Mouse (Mus musculus) CD4-positive, CD25-positive, alpha-beta regulatory T cell, adult 9 weeks (primary cell): ENCODE measurements around the gene C2cd2l. TPM values are rescaled to one million over a fixed set of nuclear protein-coding genes. Genes with fewer than 3 reads are reported as not detected.

Experiments used
- polyA plus RNA-seq: library from polyadenylated mRNA; unstranded; fragments of 100-300 nt; shearing (Covaris generic); gene quantifications from one replicate; pipeline ENCODE4 v1.2.1, GENCODE M21; 2017

C2cd2l gene
- 5.9 TPM for polyA plus RNA-seq

GRCm38 (mm10) chr9:44319887-44320798 lies at the start of gene C2cd2l:
Gene C2cd2l (minus strand): TSS chr9:44320285.

GRCm38 (mm10) chr9:44361190-44361917 lies 41.3 kb upstream of the C2cd2l start, which contains the start of gene Vps11:
Gene Vps11 (minus strand): TSS chr9:44361670.

GRCm38 (mm10) chr9:44343781-44344421 lies 23.8 kb upstream of the C2cd2l start, which contains the start of gene Hmbs:
Gene Hmbs (minus strand): TSS chr9:44344228.

GRCm38 (mm10) chr9:44334396-44335330 lies 14.6 kb upstream of the C2cd2l start, which contains the start of gene H2afx:
Gene H2afx (plus strand): TSS chr9:44334694.

GRCm38 (mm10) chr9:44325768-44326370 lies 5.8 kb upstream of the C2cd2l start, which contains the start of gene Dpagt1:
Gene Dpagt1 (plus strand): TSS chr9:44326019.

GRCm38 (mm10) chr9:44305466-44306079 lies 14.5 kb downstream of the C2cd2l start, which contains the start of gene Hinfp:
Gene Hinfp (minus strand): TSS chr9:44305671.

GRCm38 (mm10) chr9:44288076-44288958 lies 31.8 kb downstream of the C2cd2l start, which contains the start of gene Abcg4:
Gene Abcg4 (minus strand): TSS chr9:44288615.

GRCm38 (mm10) chr9:44268432-44268831 lies 51.7 kb downstream of the C2cd2l start, which contains the start of gene Nlrx1:
Gene Nlrx1 (minus strand): TSS chr9:44268599.

Other genes starting within 250 kb of the C2cd2l start
- not detected for gene Mfrp, start 218.6 kb downstream of the C2cd2l start, polyA plus RNA-seq
- gene C1qtnf5, start 213.0 kb downstream of the C2cd2l start, polyA plus RNA-seq, result not detected
- not detected for gene Gm49380, start 206.8 kb downstream of the C2cd2l start, polyA plus RNA-seq
- gene Rnf26, start 206.8 kb downstream of the C2cd2l start, polyA plus RNA-seq, result 7.7 TPM
- not detected for gene Mcam, start 185.8 kb downstream of the C2cd2l start, polyA plus RNA-seq
- 18.2 TPM for gene Cbl, start 86.2 kb downstream of the C2cd2l start, polyA plus RNA-seq
- gene Ccdc153, start 79.6 kb downstream of the C2cd2l start, polyA plus RNA-seq, result not detected
- not detected for gene Pdzd3, start 68.8 kb downstream of the C2cd2l start, polyA plus RNA-seq
- 8.5 TPM for gene Nlrx1, start 51.7 kb downstream of the C2cd2l start, polyA plus RNA-seq
- not detected for gene Abcg4, start 31.7 kb downstream of the C2cd2l start, polyA plus RNA-seq
- 40.4 TPM for gene Hinfp, start 14.6 kb downstream of the C2cd2l start, polyA plus RNA-seq
- 26.7 TPM for gene Dpagt1, start 5.7 kb upstream of the C2cd2l start, polyA plus RNA-seq
- gene H2afx, start 14.4 kb upstream of the C2cd2l start, polyA plus RNA-seq, result 13.2 TPM
- 24.1 TPM for gene Hmbs, start 23.9 kb upstream of the C2cd2l start, polyA plus RNA-seq
- 82.6 TPM for gene Vps11, start 41.4 kb upstream of the C2cd2l start, polyA plus RNA-seq
- 26.6 TPM for gene Hyou1, start 59.2 kb upstream of the C2cd2l start, polyA plus RNA-seq
- gene Slc37a4, start 76.6 kb upstream of the C2cd2l start, polyA plus RNA-seq, result 29.0 TPM
- gene Rps25, start 86.9 kb upstream of the C2cd2l start, polyA plus RNA-seq, result 2,154 TPM
- 157 TPM for gene Trappc4, start 87.3 kb upstream of the C2cd2l start, polyA plus RNA-seq
- 65.9 TPM for gene Ccdc84, start 98.3 kb upstream of the C2cd2l start, polyA plus RNA-seq
- 0.14 TPM for gene Foxr1, start 120.9 kb upstream of the C2cd2l start, polyA plus RNA-seq
- not detected for gene Upk2, start 134.7 kb upstream of the C2cd2l start, polyA plus RNA-seq
- gene Bcl9l, start 162.5 kb upstream of the C2cd2l start, polyA plus RNA-seq, result 8.3 TPM
- gene Cxcr5, start 241.6 kb upstream of the C2cd2l start, polyA plus RNA-seq, result 93.5 TPM